Mouse (Mus musculus): ENCODE data around the gene Fiz1.

- TF ChIP-seq CTCF (IDR thresholded peaks at IDR 0.05; ENCODE audit: low read depth) (no peak), EP300 (IDR thresholded peaks at IDR 0.05; ENCODE audit: low read depth) (no peak)
Measured at GRCm38 (mm10) chr7:5044981-5045380, 30.5 kb upstream of the Fiz1 start.

Data from liver, postnatal 0 days (tissue).